Mouse (Mus musculus) skeletal muscle tissue, adult 2 months (tissue): ENCODE data around the gene Gsdma.
"Not testable (repeated sequence)": the region's sequence is repeated elsewhere in the genome, so short reads cannot be mapped to it uniquely, and the experiment has no call there.

Experiments
- DNase-seq: peaks from one replicate; pipeline ENCODE4 v3.0.0-alpha.2; 2012; ENCODE audit warnings: low read depth, low spot score

Gsdma gene

GRCm38 (mm10) chr11:98664091-98664490 lies at the start of gene Gsdma:
Gene Gsdma (plus strand): TSS chr11:98664351.
- DNase-seq, result no peak

DNA sequence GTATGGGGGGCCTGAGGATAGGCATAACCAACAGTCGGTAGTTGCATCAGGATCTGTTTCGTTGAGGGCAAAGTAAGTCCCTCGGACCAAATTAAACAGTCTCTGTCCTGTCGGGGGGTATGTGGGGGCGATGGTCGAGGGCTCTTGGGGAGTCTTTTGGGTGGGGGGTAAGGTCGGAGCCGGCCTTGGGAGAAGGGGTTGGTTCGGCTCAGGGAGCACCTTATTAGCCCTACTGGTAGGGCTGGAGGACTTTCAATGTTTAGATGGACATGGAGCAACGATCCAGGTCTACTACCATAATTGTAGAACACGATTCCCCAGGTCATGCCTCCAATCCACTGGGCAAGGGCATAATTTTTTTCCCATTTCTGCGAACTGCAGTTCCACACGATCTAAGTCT lies 43.4 kb upstream of the Gsdma start:
- no peak for DNase-seq

GRCm38 (mm10) chr11:98623981-98624380 lies 40.2 kb upstream of the Gsdma start:
- DNase-seq, result not testable (repeated sequence)

GRCm38 (mm10) chr11:98624381-98624780 lies 39.8 kb upstream of the Gsdma start:
- not testable (repeated sequence) for DNase-seq

GRCm38 (mm10) chr11:98625611-98626410 lies 38.3 kb upstream of the Gsdma start, which contains the start of the genes Gm12355 and Gsdma3:
Gene Gm12355 (minus strand): TSS chr11:98625661.
Gene Gsdma3 (plus strand): TSS chr11:98626360.
- DNase-seq, result no peak

DNA sequence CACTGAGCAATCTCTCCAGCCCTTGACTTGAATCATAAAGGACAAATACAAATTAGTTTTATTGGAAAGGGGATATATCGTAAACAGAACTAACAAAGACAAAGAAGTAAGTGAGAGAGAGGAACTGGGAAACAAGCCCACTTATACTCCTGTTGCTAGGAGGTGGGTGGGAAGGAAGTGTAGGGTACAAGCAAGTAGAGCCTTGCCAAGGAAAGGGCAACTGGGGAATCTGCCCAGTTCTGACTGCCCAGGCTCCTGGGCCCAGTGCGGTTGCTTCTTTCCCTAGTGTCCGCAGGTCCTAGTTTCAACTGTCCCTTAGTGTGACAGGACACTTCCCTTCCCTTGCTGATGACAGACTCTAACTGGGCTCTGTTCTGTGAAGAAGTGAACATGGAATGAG lies 35.4 kb upstream of the Gsdma start:
- DNase-seq, result no peak

DNA sequence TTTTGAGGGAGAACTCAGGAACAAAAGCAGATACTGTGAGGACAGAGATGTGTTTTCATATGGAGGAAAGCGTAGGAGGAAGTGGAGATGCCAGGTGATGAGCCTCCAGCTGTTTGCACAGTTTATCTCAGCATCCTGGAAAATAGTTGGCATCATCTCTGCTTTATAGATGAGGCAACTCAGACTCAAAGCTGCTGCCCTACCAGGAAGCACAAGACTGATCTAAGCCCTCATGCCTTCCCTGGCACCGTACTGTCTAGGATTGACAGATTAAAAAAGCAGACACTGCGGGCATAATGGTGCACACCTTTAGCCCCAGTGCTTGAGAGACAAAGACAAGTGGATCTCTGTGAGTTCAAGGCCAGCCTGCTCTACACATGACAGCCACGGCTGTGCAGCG lies 33.5 kb upstream of the Gsdma start:
- DNase-seq, result no peak

DNA sequence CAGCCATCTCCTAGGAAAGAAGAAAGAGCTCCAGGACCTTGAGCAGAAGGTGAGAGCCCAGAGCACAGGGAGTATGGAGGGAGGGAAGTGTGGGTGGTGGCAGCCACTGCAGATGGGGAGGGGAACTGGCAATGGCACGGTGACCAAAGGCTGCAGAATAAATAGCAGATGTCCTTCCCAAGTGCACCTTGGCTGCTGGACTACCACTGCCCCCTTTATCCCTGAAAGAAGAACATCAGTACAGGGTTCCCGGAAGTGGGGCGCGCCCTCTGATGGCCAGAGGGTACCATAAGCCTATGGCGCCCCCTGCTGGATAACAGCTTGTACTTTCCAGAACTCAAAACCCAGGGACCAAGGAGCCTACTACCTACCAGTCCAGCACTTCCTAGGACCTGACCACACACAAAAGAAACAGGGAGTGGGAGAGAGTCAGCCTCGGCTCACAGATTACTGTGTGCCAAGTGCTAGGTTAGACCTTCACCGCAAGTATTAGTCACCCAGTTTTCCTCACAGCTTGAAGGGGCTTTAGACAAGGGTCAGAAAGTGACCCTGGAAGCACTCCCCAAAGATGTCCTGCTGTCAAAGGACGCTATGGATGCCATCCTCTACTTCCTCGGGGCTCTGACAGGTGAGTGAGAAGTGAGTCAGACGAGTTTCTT lies 28.7 kb upstream of the Gsdma start:
- not testable (repeated sequence) for DNase-seq

DNA sequence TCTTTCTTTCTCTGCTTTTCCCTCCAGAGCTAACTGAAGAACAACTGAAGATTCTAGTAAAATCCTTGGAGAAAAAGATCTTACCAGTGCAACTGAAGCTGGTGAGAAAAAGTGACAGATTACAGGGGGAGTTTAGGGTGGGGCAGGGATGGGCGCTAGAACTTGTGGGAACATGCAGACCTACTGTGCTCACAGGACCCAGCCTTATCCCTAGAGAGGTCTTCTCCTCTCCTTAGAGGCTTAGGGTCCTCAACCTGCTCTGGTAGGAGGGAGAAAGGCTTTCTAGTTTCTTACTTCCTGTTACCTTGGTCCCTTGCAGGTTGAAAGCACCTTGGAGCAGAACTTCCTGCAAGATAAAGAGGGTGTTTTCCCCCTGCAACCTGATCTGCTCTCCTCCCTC lies 26.6 kb upstream of the Gsdma start:
- no peak for DNase-seq

GRCm38 (mm10) chr11:98640091-98640490 lies 24.1 kb upstream of the Gsdma start:
- no peak for DNase-seq

DNA sequence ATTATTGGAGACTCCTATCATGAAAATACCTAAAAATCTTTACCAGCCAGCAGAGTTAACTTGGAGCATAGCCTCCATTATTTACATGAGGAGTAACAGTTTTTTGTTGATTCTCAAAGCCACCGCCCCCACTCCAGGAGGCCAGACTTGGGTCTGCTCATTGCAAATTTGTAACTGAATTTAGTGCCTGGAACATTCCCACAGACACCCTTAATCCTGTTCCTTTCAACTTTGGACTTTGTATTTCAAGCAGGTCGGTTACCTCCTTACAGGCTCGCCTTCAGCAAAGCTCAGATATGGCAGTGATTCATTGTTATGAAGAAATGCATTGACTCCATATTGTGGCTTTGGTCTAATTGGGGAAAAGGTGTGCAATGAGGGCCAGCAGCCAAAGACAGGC lies 19.4 kb upstream of the Gsdma start:
- no peak for DNase-seq

DNA sequence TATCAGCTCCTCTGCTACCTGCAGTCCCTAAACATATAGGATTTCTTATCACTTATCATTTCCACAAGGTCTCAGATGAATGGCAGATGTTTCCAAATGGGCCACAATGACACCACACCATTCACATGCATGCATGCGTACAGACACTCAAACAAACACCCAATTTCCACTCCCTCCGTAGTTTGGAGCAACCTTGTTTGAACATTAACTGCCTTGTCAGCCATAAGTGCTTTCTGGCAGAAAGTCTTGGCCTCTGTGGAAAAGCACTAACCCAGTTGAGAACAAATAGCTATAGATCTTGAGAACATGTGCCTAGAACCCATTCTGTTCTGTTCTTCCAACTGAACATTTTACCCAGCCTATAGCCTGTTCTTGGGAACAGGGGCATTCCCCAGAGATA lies 18.2 kb upstream of the Gsdma start:
- DNase-seq, result no peak

GRCm38 (mm10) chr11:98646459-98646858 lies 17.7 kb upstream of the Gsdma start, which contains the start of gene Gsdma2:
Gene Gsdma2 (plus strand): TSS chr11:98646759.
- DNase-seq, result no peak

GRCm38 (mm10) chr11:98655076-98655475 lies 9.1 kb upstream of the Gsdma start:
- DNase-seq, result not testable (repeated sequence)

DNA sequence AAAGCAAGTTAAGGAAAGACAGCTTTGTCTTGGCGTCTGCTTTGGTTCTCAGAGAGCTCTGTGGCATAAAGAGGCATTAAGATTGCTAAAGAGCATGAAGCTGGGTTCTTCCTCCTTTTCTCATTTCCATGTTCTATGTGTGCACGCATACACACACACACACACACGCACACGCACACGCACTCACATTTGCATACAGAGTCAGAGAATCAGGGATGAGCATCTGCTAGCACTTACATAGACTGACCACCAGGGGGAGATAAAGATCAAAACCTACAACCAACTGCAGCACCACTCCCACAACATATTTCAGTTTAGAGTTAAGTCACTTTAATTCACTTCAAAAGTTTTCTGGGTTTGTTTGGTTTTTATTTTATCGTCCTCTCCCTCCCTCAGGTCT lies 3.6 kb upstream of the Gsdma start:
- peak; percentile 47 for DNase-seq

GRCm38 (mm10) chr11:98668984-98669383 lies 4.8 kb downstream of the Gsdma start:
- DNase-seq, result no peak

- no peak for DNase-seq
These were observed 7.2 kb downstream of the Gsdma start for GRCm38 (mm10) chr11:98671284-98671815.

- DNase-seq, result no peak
These were observed 7.7 kb downstream of the Gsdma start for GRCm38 (mm10) chr11:98671857-98672256.

GRCm38 (mm10) chr11:98672482-98672881 lies 8.3 kb downstream of the Gsdma start:
- DNase-seq, result no peak

GRCm38 (mm10) chr11:98673136-98673535 lies 9.0 kb downstream of the Gsdma start:
- not testable (repeated sequence) for DNase-seq

DNA sequence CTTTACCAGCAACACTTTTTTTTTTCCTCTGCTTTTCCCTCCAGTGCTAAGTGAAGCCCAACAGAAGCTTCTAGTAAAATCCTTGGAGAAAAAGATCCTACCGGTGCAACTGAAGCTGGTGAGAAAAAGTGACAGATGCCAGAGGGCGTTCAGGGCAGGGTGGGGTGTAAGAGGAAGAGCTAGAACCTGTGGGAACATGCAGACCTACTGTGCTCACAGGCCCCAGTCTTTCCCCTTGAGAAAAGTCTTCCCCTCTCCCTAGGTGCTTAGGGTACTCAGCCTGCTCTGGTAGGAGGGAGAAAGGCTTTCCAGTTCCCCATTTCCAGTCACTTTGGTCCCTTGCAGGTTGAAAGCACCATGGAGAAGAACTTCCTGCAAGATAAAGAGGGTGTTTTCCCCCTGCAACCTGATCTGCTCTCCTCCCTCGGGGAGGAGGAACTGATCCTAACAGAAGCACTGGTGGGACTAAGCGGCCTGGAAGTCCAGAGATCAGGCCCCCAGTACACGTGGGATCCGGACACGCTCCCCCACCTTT lies 11.7 kb downstream of the Gsdma start:
- no peak for DNase-seq

- no peak for DNase-seq
These were observed 15.9 kb downstream of the Gsdma start for GRCm38 (mm10) chr11:98680023-98680422.
